Mouse (Mus musculus) lung, embryonic 15.5 days (tissue): ENCODE measurements around the gene Plg. TPM values are rescaled to one million over a fixed set of nuclear protein-coding genes. Genes with fewer than 3 reads are reported as not detected.
A peak's percentile ranks its signal among the peaks of the same experiment; 100 is the strongest.

Source experiments
- ATAC-seq: fragments of 200-750 bp; cut with Nextera tagmentation; 2 replicates; pipeline ENCODE4 v1.8.0; 2017; ENCODE audit warnings: moderate number of reproducible peaks, borderline replicate concordance; ENCODE audit not compliant: low FRiP score, low TSS enrichment; ENCODE audit errors: extremely low read depth
- H3K27ac ChIP-seq: fragments of 300-500 bp; sonication (generic); 2 replicates; pipeline ENCODE4 v1.5.1; 2015; ENCODE audit warnings: moderate library complexity, mild to moderate bottlenecking, inconsistent platforms
- H3K27me3 ChIP-seq: fragments of 300-500 bp; sonication (generic); 2 replicates; pipeline ENCODE4 v1.6.1; 2015; ENCODE audit warnings: inconsistent platforms
- H3K36me3 ChIP-seq: fragments of 300-500 bp; sonication (generic); 2 replicates; pipeline ENCODE4 v1.6.1; 2015; ENCODE audit warnings: inconsistent platforms
- H3K4me1 ChIP-seq: fragments of 300-500 bp; sonication (generic); 2 replicates; pipeline ENCODE4 v1.6.1; 2015; ENCODE audit warnings: inconsistent platforms
- H3K4me2 ChIP-seq: fragments of 300-500 bp; sonication (generic); 2 replicates; pipeline ENCODE4 v1.6.1; 2015; ENCODE audit warnings: inconsistent platforms, mild to moderate bottlenecking, moderate library complexity
- H3K4me3 ChIP-seq: fragments of 300-500 bp; sonication (generic); 2 replicates; pipeline ENCODE4 v1.5.1; 2015; ENCODE audit warnings: mild to moderate bottlenecking, inconsistent platforms
- H3K9ac ChIP-seq: fragments of 300-500 bp; sonication (generic); 2 replicates; pipeline ENCODE4 v1.6.1; 2015; ENCODE audit warnings: inconsistent platforms
- H3K9me3 ChIP-seq: fragments of 300-500 bp; sonication (generic); 2 replicates; pipeline ENCODE4 v1.6.1; 2016; ENCODE audit warnings: inconsistent platforms
- WGBS: fragments of 180-500 bp; shearing (Covaris S2); methylation state at CpG from one replicate; pipeline ENCODE4 v1.1.7; 2015; 5-methylcytosine and 5-hydroxymethylcytosine counted together
- polyA plus RNA-seq: library from polyadenylated mRNA; unstranded; fragments of >200 nt; fragmentation: Nextera tagmentation; extraction: Ambion mirVana; gene quantifications from 2 replicates; pipeline ENCODE4 v1.2.1, GENCODE M21; 2015

Plg gene
- polyA plus RNA-seq, 1 experiment from 2014 or later = 0.34 TPM

- H3K36me3 ChIP-seq = no peaks in the 10 kb centered on the region
- H3K27me3 ChIP-seq = no peaks in the 10 kb centered on the region
- H3K4me2 ChIP-seq = no peak overlapping the region
- no peak overlapping the region for H3K27ac ChIP-seq
- no peaks in the 10 kb centered on the region for H3K4me1 ChIP-seq
- H3K9ac ChIP-seq = no peak overlapping the region
- no peak for ATAC-seq
- 23% methylated on average over 3 of the region's 3 CpGs for WGBS
- no peak overlapping the region for H3K4me3 ChIP-seq
- H3K9me3 ChIP-seq = no peaks in the 10 kb centered on the region
These were observed 48.7 kb downstream of the Plg start for GRCm38 (mm10) chr17:12427156-12427555.

- no peak for ATAC-seq
- Histone ChIP-seq H3K27ac (no peak overlapping the region), H3K4me3 (no peak overlapping the region)
These were observed 50.0 kb downstream of the Plg start for GRCm38 (mm10) chr17:12428369-12428768.

GRCm38 (mm10) chr17:12431707-12432106 is 53.3 kb downstream of the Plg start:
- Histone ChIP-seq H3K27me3 (no peaks in the 10 kb centered on the region), H3K36me3 (no peaks in the 10 kb centered on the region), H3K4me1 (no peaks in the 10 kb centered on the region), H3K9me3 (no peaks in the 10 kb centered on the region), H3K4me3 (no peak overlapping the region), H3K9ac (no peak overlapping the region), H3K27ac (no peak overlapping the region), H3K4me2 (no peak overlapping the region)
- peak; percentile 52; the same call in 1 of the 2 replicates for ATAC-seq
- 21% methylated on average over 5 of the region's 5 CpGs for WGBS

More at GRCm38 (mm10) chr17:12428369-12428768, 50.0 kb downstream of the Plg start:
- Histone ChIP-seq H3K9me3 (no peaks in the 10 kb centered on the region), H3K27me3 (no peaks in the 10 kb centered on the region), H3K4me1 (no peaks in the 10 kb centered on the region), H3K9ac (no peak overlapping the region), H3K4me2 (no peak overlapping the region), H3K36me3 (no peaks in the 10 kb centered on the region)

GRCm38 (mm10) chr17:12437771-12438170 is 59.4 kb downstream of the Plg start:
- WGBS = 81% methylated on average over 10 of the region's 10 CpGs
- no peaks in the 10 kb centered on the region for H3K36me3 ChIP-seq
- no peak overlapping the region for H3K9ac ChIP-seq
- H3K4me1 ChIP-seq = no peaks in the 10 kb centered on the region
- no peaks in the 10 kb centered on the region for H3K9me3 ChIP-seq
- H3K4me2 ChIP-seq = no peak overlapping the region
- H3K4me3 ChIP-seq = no peak overlapping the region
- no peak overlapping the region for H3K27ac ChIP-seq
- no peak for ATAC-seq
- no peaks in the 10 kb centered on the region for H3K27me3 ChIP-seq

- no peaks in the 10 kb centered on the region for H3K27me3 ChIP-seq
- H3K9ac ChIP-seq = no peak overlapping the region
- H3K27ac ChIP-seq = no peak overlapping the region
- no peaks in the 10 kb centered on the region for H3K4me1 ChIP-seq
- no peak for ATAC-seq
- no peak overlapping the region for H3K4me3 ChIP-seq
- H3K4me2 ChIP-seq = no peak overlapping the region
- WGBS = 47% methylated on average over 2 of the region's 2 CpGs
- no peaks in the 10 kb centered on the region for H3K9me3 ChIP-seq
- no peaks in the 10 kb centered on the region for H3K36me3 ChIP-seq
These were observed 66.2 kb downstream of the Plg start for GRCm38 (mm10) chr17:12444561-12444960.

- no peak for ATAC-seq
- Histone ChIP-seq H3K27ac (no peak overlapping the region), H3K9me3 (no peaks in the 10 kb centered on the region), H3K9ac (no peak overlapping the region), H3K4me3 (no peak overlapping the region), H3K4me2 (no peak overlapping the region), H3K4me1 (0 out of 2 replicates have a peak, but pooled peaks cover 8% of the 10 kb centered on the region), H3K36me3 (no peaks in the 10 kb centered on the region), H3K27me3 (no peaks in the 10 kb centered on the region)
- WGBS = 36% methylated on average over 4 of the region's 4 CpGs
These were observed 72.8 kb downstream of the Plg start for GRCm38 (mm10) chr17:12451234-12451633.

- H3K4me3 ChIP-seq = no peak overlapping the region
- no peaks in the 10 kb centered on the region for H3K9me3 ChIP-seq
- peak overlapping the region; percentile 19; the same call in 1 of the 2 replicates for H3K4me2 ChIP-seq
- no peaks in the 10 kb centered on the region for H3K36me3 ChIP-seq
- H3K9ac ChIP-seq = no peak overlapping the region
- no peak overlapping the region for H3K27ac ChIP-seq
- no peaks in the 10 kb centered on the region for H3K27me3 ChIP-seq
- ATAC-seq = no peak
- H3K4me1 ChIP-seq = 0 out of 2 replicates have a peak, but pooled peaks cover 8% of the 10 kb centered on the region
- 40% methylated on average over 11 of the region's 11 CpGs for WGBS
These were observed 74.6 kb downstream of the Plg start for GRCm38 (mm10) chr17:12452862-12453531.

- no peaks in the 10 kb centered on the region for H3K27me3 ChIP-seq
- no peaks in the 10 kb centered on the region for H3K9me3 ChIP-seq
- no peak overlapping the region for H3K9ac ChIP-seq
- H3K4me1 ChIP-seq = 0 out of 2 replicates have a peak, but pooled peaks cover 8% of the 10 kb centered on the region
- H3K4me3 ChIP-seq = no peak overlapping the region
- H3K36me3 ChIP-seq = no peaks in the 10 kb centered on the region
- H3K4me2 ChIP-seq = no peak overlapping the region
- H3K27ac ChIP-seq = no peak overlapping the region
- ATAC-seq = no peak
- WGBS = 76% methylated on average over 6 of the region's 6 CpGs
These were observed 75.3 kb downstream of the Plg start for GRCm38 (mm10) chr17:12453691-12454090.

GRCm38 (mm10) chr17:12455143-12455790 is 76.9 kb downstream of the Plg start:
- Histone ChIP-seq H3K9me3 (no peaks in the 10 kb centered on the region), H3K27ac (no peak overlapping the region), H3K4me3 (no peak overlapping the region), H3K27me3 (no peaks in the 10 kb centered on the region), H3K4me1 (0 out of 2 replicates have a peak, but pooled peaks cover 8% of the 10 kb centered on the region), H3K36me3 (no peaks in the 10 kb centered on the region), H3K9ac (no peak overlapping the region), H3K4me2 (no peak overlapping the region)
- no peak for ATAC-seq
- 82% methylated on average over 5 of the region's 5 CpGs for WGBS

- Histone ChIP-seq H3K9ac (no peak overlapping the region), H3K4me1 (no peaks in the 10 kb centered on the region), H3K4me2 (no peak overlapping the region), H3K27ac (no peak overlapping the region), H3K36me3 (no peaks in the 10 kb centered on the region), H3K9me3 (no peaks in the 10 kb centered on the region), H3K27me3 (no peaks in the 10 kb centered on the region), H3K4me3 (no peak overlapping the region)
- no peak for ATAC-seq
These were observed 82.8 kb downstream of the Plg start for GRCm38 (mm10) chr17:12461168-12461567.

- H3K9ac ChIP-seq = no peak overlapping the region
- H3K4me3 ChIP-seq = no peak overlapping the region
- H3K9me3 ChIP-seq = no peaks in the 10 kb centered on the region
- no peaks in the 10 kb centered on the region for H3K36me3 ChIP-seq
- H3K27me3 ChIP-seq = no peaks in the 10 kb centered on the region
- H3K27ac ChIP-seq = no peak overlapping the region
- no peak for ATAC-seq
- H3K4me2 ChIP-seq = no peak overlapping the region
- 69% methylated on average over 4 of the region's 4 CpGs for WGBS
- no peaks in the 10 kb centered on the region for H3K4me1 ChIP-seq
These were observed 88.1 kb downstream of the Plg start for GRCm38 (mm10) chr17:12466501-12467000.

- H3K9me3 ChIP-seq = no peaks in the 10 kb centered on the region
- ATAC-seq = no peak
- no peaks in the 10 kb centered on the region for H3K4me1 ChIP-seq
- no peaks in the 10 kb centered on the region for H3K36me3 ChIP-seq
- no peak overlapping the region for H3K4me2 ChIP-seq
- no peak overlapping the region for H3K9ac ChIP-seq
- H3K27me3 ChIP-seq = no peaks in the 10 kb centered on the region
- no peak overlapping the region for H3K4me3 ChIP-seq
- no peak overlapping the region for H3K27ac ChIP-seq
- 55% methylated on average over 3 of the region's 3 CpGs for WGBS
These were observed 89.2 kb downstream of the Plg start for GRCm38 (mm10) chr17:12467642-12468041.
